Mouse (Mus musculus) stomach, postnatal 0 days (tissue): ENCODE results near the gene Crybg1.

Source experiments
- CTCF ChIP-seq: IDR thresholded peaks from 2 replicates; pipeline ENCODE4 v1.5.1; 2016; ENCODE audit warnings: antibody characterized with exemption, low read depth, mild to moderate bottlenecking, moderate library complexity
- EP300 ChIP-seq: optimal IDR thresholded peaks from 2 replicates; pipeline ENCODE3; 2016; ENCODE audit warnings: antibody characterized with exemption

- TF ChIP-seq CTCF, result no peak
- TF ChIP-seq EP300, result no peak
These were observed 204.9 kb downstream of the Crybg1 start for GRCm38 (mm10) chr10:43943736-43944135.
